ENCODE assay signal across 27 mouse cellular contexts in genomic region chr3:145625546-145625945, GRCm38 (mm10). TPM values are rescaled to one million over a fixed set of nuclear protein-coding genes. Genes with fewer than 3 reads are reported as not detected.
DNase-seq lines count a peak whose midpoint lies in the region; ATAC-seq and TF ChIP-seq lines count a peak whose summit lies in the region.
"Had no signal": no experiment of that assay in that cellular context is flagged by ENCODE, and none has a peak within 500 bp of the region (broad histone marks: within the 10 kb centered on the region; RNA-seq: fewer than 3 reads in every experiment).

No protein-coding gene starts in this region.

- TF ChIP-seq CTCF in liver, adult 2 months (IDR thresholded peaks at IDR 0.05; ENCODE audit: low read depth, low read length): no peak

- no peaks in the 10 kb centered on the region for H3K9me3 ChIP-seq in midbrain, embryonic 16.5 days (replicated peaks; ENCODE audit: control insufficient read depth, low read length, poor library complexity, severe bottlenecking)
- H3K9me3 ChIP-seq in midbrain, embryonic 10.5 days (replicated peaks): no peaks in the 10 kb centered on the region
- H3K9me3 ChIP-seq: embryonic facial prominence, embryonic 10.5 days; embryonic facial prominence, embryonic 13.5 days; forebrain, embryonic 12.5 days; hindbrain, embryonic 12.5 days had no signal

- no peak overlapping the region for H3K9ac ChIP-seq in liver, adult 2 months (ENCODE audit: low read depth, low read length)
- H3K9ac ChIP-seq in midbrain, embryonic 16.5 days (ENCODE audit: low read depth, low read length): no peak overlapping the region
- H3K9ac ChIP-seq: embryonic facial prominence, embryonic 13.5 days; forebrain, embryonic 12.5 days; hindbrain, embryonic 12.5 days had no signal

- no peaks in the 10 kb centered on the region for H3K79me2 ChIP-seq in liver, adult 2 months (ENCODE audit: control insufficient read depth, insufficient read depth, low read length)

- H3K27ac ChIP-seq in liver, adult 2 months (replicated peaks; ENCODE audit: insufficient read depth, low read depth, low read length): peak overlapping the region; percentile 76
- H3K27ac ChIP-seq in midbrain, embryonic 16.5 days (ENCODE audit: low read length): no peak overlapping the region
- no peak overlapping the region for H3K27ac ChIP-seq in midbrain, embryonic 10.5 days (replicated peaks)
- H3K27ac ChIP-seq: embryonic facial prominence, embryonic 10.5 days; embryonic facial prominence, embryonic 13.5 days; forebrain, embryonic 12.5 days; hindbrain, embryonic 12.5 days had no signal

- H3K4me2 ChIP-seq in midbrain, embryonic 16.5 days (ENCODE audit: low read length): no peak overlapping the region
- H3K4me2 ChIP-seq: embryonic facial prominence, embryonic 13.5 days; forebrain, embryonic 12.5 days; heart, embryonic 11.5 days; hindbrain, embryonic 12.5 days had no signal

- peaks cover 8% of the 10 kb centered on the region for H3K4me1 ChIP-seq in liver, adult 2 months (ENCODE audit: control insufficient read depth, insufficient read depth, low read length)
- no peaks in the 10 kb centered on the region for H3K4me1 ChIP-seq in midbrain, embryonic 16.5 days (ENCODE audit: control insufficient read depth, insufficient read depth, low read length)
- 0 out of 2 replicates have a peak, but pooled peaks cover 6% of the 10 kb centered on the region for H3K4me1 ChIP-seq in midbrain, embryonic 10.5 days

- intact Hi-C loops in heart, postnatal 14 days (cut with DNase I): no loop called here

- H3K27me3 ChIP-seq in liver, adult 2 months (ENCODE audit: control insufficient read depth, insufficient read depth, low read length): no peaks in the 10 kb centered on the region
- H3K27me3 ChIP-seq in midbrain, embryonic 16.5 days (ENCODE audit: control insufficient read depth, insufficient read depth, low read depth, low read length): no peaks in the 10 kb centered on the region
- no peaks in the 10 kb centered on the region for H3K27me3 ChIP-seq in midbrain, embryonic 10.5 days (ENCODE audit: low read depth, poor library complexity, severe bottlenecking)
- H3K27me3 ChIP-seq: embryonic facial prominence, embryonic 13.5 days; forebrain, embryonic 12.5 days; hindbrain, embryonic 12.5 days; Patski had no signal

- no peak overlapping the region for H3K4me3 ChIP-seq in liver, adult 2 months (ENCODE audit: insufficient read depth, low read depth, low read length)
- H3K4me3 ChIP-seq in midbrain, embryonic 16.5 days (ENCODE audit: low read depth, low read length): no peak overlapping the region
- no peak overlapping the region for H3K4me3 ChIP-seq in midbrain, embryonic 10.5 days
- H3K4me3 ChIP-seq: embryonic facial prominence, embryonic 10.5 days; embryonic facial prominence, embryonic 13.5 days; erythroblast, embryonic 14.5 days; forebrain, embryonic 12.5 days; hindbrain, embryonic 12.5 days had no signal

- TF ChIP-seq POLR2A in liver, adult 2 months (IDR thresholded peaks at IDR 0.05; ENCODE audit: extremely low read depth, insufficient read depth, low read length): no peak

- no peaks in the 10 kb centered on the region for H3K36me3 ChIP-seq in liver, adult 2 months (ENCODE audit: control insufficient read depth, insufficient read depth, low read length)
- H3K36me3 ChIP-seq in midbrain, embryonic 16.5 days (ENCODE audit: control insufficient read depth, insufficient read depth, low read length): no peaks in the 10 kb centered on the region
- no peaks in the 10 kb centered on the region for H3K36me3 ChIP-seq in midbrain, embryonic 10.5 days
- H3K36me3 ChIP-seq: embryonic facial prominence, embryonic 10.5 days; embryonic facial prominence, embryonic 13.5 days; forebrain, embryonic 12.5 days; G1E; hindbrain, embryonic 12.5 days had no signal

- ATAC-seq in midbrain, embryonic 16.5 days: 0 out of 2 replicates have a peak, but pooled peaks have one; percentile 16
- ATAC-seq: hindbrain, embryonic 16.5 days; inflammation-experienced regulatory T-cells, adult 6 months; intestine, embryonic 16.5 days; Patski had no signal

- WGBS in liver, adult 2 months: 22% methylated on average over 9 of the region's 9 CpGs
- 89% methylated on average over 9 of the region's 9 CpGs for WGBS in midbrain, embryonic 16.5 days
- 88% methylated on average over 9 of the region's 9 CpGs for WGBS in midbrain, embryonic 10.5 days

- DNase-seq in adrenal gland, postnatal 14 days: peak; percentile 16
- DNase-seq in adrenal gland, postnatal 25 days: no peak
- DNase-seq in heart, adult 11 months: peak; percentile 87
- no peak for DNase-seq in heart, postnatal 14 days
- DNase-seq in liver, adult 2 months (ENCODE audit: extremely low read depth, low read depth, low spot score): peak; percentile 78
- no peak for DNase-seq in liver
- DNase-seq in midbrain, embryonic 10.5 days (ENCODE audit: low spot score): no peak
- DNase-seq: cerebellum, adult 11-12 months; cerebellum, adult 8-10 months; cerebellum, postnatal 10 days; cerebellum, postnatal 36 days; embryo, embryonic 11 days; gastrocnemius, postnatal 10 days; gastrocnemius, postnatal 36 days had no signal

RNA-seq across cellular contexts. Expression of gene Ccn1, which starts 24.2 kb away (rescaled TPM):
- 25.5 and 27.8 TPM in 2 replicates for total RNA-seq in adrenal gland, postnatal 14 days (2021)
- total RNA-seq in adrenal gland, postnatal 25 days (2021): 5.5 and 10.6 TPM in 2 replicates
- 10 to 100 TPM; 29.1 to 29.7 TPM for total RNA-seq in heart, postnatal 14 days (2021)
- 4.5 and 4.6 TPM in 2 replicates for total RNA-seq in liver, adult 2 months (2014; rRNA removed)
- 6.0 and 7.6 TPM in 2 replicates for polyA plus RNA-seq in liver, adult 2 months (2012; rRNA removed)
- 7.2 and 7.9 TPM in 2 replicates for polyA plus RNA-seq in midbrain, embryonic 16.5 days (2015; fragmentation: Nextera tagmentation; extraction: Ambion mirVana)
- 32.5 and 36.2 TPM in 2 replicates for polyA plus RNA-seq in midbrain, embryonic 10.5 days (2016; fragmentation: Nextera tagmentation; extraction: Ambion mirVana)
- total RNA-seq: G1E; granulocyte monocyte progenitor cell, adult 5-6 weeks had no signal
- polyA plus RNA-seq: G1E; inflammation-experienced regulatory T-cells, adult 6 months had no signal

RNA-seq across cellular contexts. Expression of gene Znhit6, which starts 49.5 kb away (rescaled TPM):
- total RNA-seq in adrenal gland, postnatal 14 days (2021): 22.1 and 24.0 TPM in 2 replicates
- total RNA-seq in adrenal gland, postnatal 25 days (2021): 18.7 and 27.2 TPM in 2 replicates
- total RNA-seq in heart, postnatal 14 days (2021): 1 to 10 TPM; 8.4 to 9.8 TPM
- 3.9 and 4.9 TPM in 2 replicates for total RNA-seq in liver, adult 2 months (2014; rRNA removed)
- 1.6 and 1.8 TPM in 2 replicates for polyA plus RNA-seq in liver, adult 2 months (2012; rRNA removed)
- 35.8 and 40.3 TPM in 2 replicates for polyA plus RNA-seq in midbrain, embryonic 16.5 days (2015; fragmentation: Nextera tagmentation; extraction: Ambion mirVana)
- 42.1 and 46.4 TPM in 2 replicates for polyA plus RNA-seq in midbrain, embryonic 10.5 days (2016; fragmentation: Nextera tagmentation; extraction: Ambion mirVana)

Comparison
In these comparisons a context has a peak if more than half of its experiments do, and no peak if none do; other contexts are left out.
1. DNase-seq: peak in adrenal gland, postnatal 14 days (single experiment), heart, adult 11 months (single experiment) and liver, adult 2 months (single experiment); none in adrenal gland, postnatal 25 days (single experiment), heart, postnatal 14 days (0 of 2), liver (single experiment) and midbrain, embryonic 10.5 days (single experiment).